Mouse (Mus musculus): Measurements from ENCODE around the gene Ttc21b. TPM values are rescaled to one million over a fixed set of nuclear protein-coding genes. Genes with fewer than 3 reads are reported as not detected.

Gene Ttc21b
- polyA plus RNA-seq, 1 experiment = 3.4 TPM

GRCm38 (mm10) chr2:66151436-66151835 is 105.0 kb downstream of the Ttc21b start:
- Histone ChIP-seq H3K4me3 (ENCODE audit: control insufficient read depth, insufficient read depth, low read length) (no peak overlapping the region), H3K27ac (ENCODE audit: control insufficient read depth, insufficient read depth, low read length) (no peak overlapping the region), H3K4me1 (replicated peaks; ENCODE audit: control insufficient read depth, insufficient read depth, low read length) (peaks cover 2% of the 10 kb centered on the region; the same call in 1 of the 2 replicates), H3K36me3 (ENCODE audit: control insufficient read depth, insufficient read depth, low read length) (no peaks in the 10 kb centered on the region), H3K27me3 (ENCODE audit: control insufficient read depth, insufficient read depth, low read length) (no peaks in the 10 kb centered on the region)
- WGBS = 86% methylated on average over 2 of the region's 2 CpGs
- no peak for TF ChIP-seq POLR2A (IDR thresholded peaks at IDR 0.05; ENCODE audit: control insufficient read depth, extremely low read depth, insufficient read depth, low read length, poor library complexity)
- TF ChIP-seq CTCF (IDR thresholded peaks at IDR 0.05; ENCODE audit: borderline replicate concordance, control insufficient read depth, extremely low read depth, insufficient read depth, low read length, poor library complexity) = no peak
- DNase-seq = no peak

- 88% methylated on average over 3 of the region's 3 CpGs for WGBS
- no peaks in the 10 kb centered on the region for H3K36me3 ChIP-seq (ENCODE audit: control insufficient read depth, insufficient read depth, low read length)
- no peak overlapping the region for H3K27ac ChIP-seq (ENCODE audit: control insufficient read depth, insufficient read depth, low read length)
- H3K27me3 ChIP-seq (ENCODE audit: control insufficient read depth, insufficient read depth, low read length) = no peaks in the 10 kb centered on the region
- peaks cover 2% of the 10 kb centered on the region; the same call in 1 of the 2 replicates for H3K4me1 ChIP-seq (replicated peaks; ENCODE audit: control insufficient read depth, insufficient read depth, low read length)
- no peak overlapping the region for H3K4me3 ChIP-seq (ENCODE audit: control insufficient read depth, insufficient read depth, low read length)
- DNase-seq = no peak
- no peak for TF ChIP-seq CTCF (IDR thresholded peaks at IDR 0.05; ENCODE audit: borderline replicate concordance, control insufficient read depth, extremely low read depth, insufficient read depth, low read length, poor library complexity)
- TF ChIP-seq POLR2A (IDR thresholded peaks at IDR 0.05; ENCODE audit: control insufficient read depth, extremely low read depth, insufficient read depth, low read length, poor library complexity) = no peak
Observed at GRCm38 (mm10) chr2:66150531-66150930, 105.9 kb downstream of the Ttc21b start.

- H3K4me1 ChIP-seq (replicated peaks; ENCODE audit: control insufficient read depth, insufficient read depth, low read length) = peaks cover 2% of the 10 kb centered on the region; the same call in 1 of the 2 replicates
- 14% methylated on average over 10 of the region's 10 CpGs for WGBS
- no peaks in the 10 kb centered on the region for H3K27me3 ChIP-seq (ENCODE audit: control insufficient read depth, insufficient read depth, low read length)
- no peak for DNase-seq
- H3K27ac ChIP-seq (ENCODE audit: control insufficient read depth, insufficient read depth, low read length) = no peak overlapping the region
- no peak for TF ChIP-seq CTCF (IDR thresholded peaks at IDR 0.05; ENCODE audit: borderline replicate concordance, control insufficient read depth, extremely low read depth, insufficient read depth, low read length, poor library complexity)
- TF ChIP-seq POLR2A (IDR thresholded peaks at IDR 0.05; ENCODE audit: control insufficient read depth, extremely low read depth, insufficient read depth, low read length, poor library complexity) = no peak
- H3K4me3 ChIP-seq (ENCODE audit: control insufficient read depth, insufficient read depth, low read length) = no peak overlapping the region
- no peaks in the 10 kb centered on the region for H3K36me3 ChIP-seq (ENCODE audit: control insufficient read depth, insufficient read depth, low read length)
Observed at GRCm38 (mm10) chr2:66148654-66149230, 107.7 kb downstream of the Ttc21b start.

- DNase-seq = no peak
- no peak overlapping the region for H3K27ac ChIP-seq (ENCODE audit: control insufficient read depth, insufficient read depth, low read length)
- H3K27me3 ChIP-seq (ENCODE audit: control insufficient read depth, insufficient read depth, low read length) = no peaks in the 10 kb centered on the region
- TF ChIP-seq POLR2A (IDR thresholded peaks at IDR 0.05; ENCODE audit: control insufficient read depth, extremely low read depth, insufficient read depth, low read length, poor library complexity) = no peak
- no peak for TF ChIP-seq CTCF (IDR thresholded peaks at IDR 0.05; ENCODE audit: borderline replicate concordance, control insufficient read depth, extremely low read depth, insufficient read depth, low read length, poor library complexity)
- WGBS = 90% methylated on average over 4 of the region's 4 CpGs
- no peak overlapping the region for H3K4me3 ChIP-seq (ENCODE audit: control insufficient read depth, insufficient read depth, low read length)
- H3K4me1 ChIP-seq (replicated peaks; ENCODE audit: control insufficient read depth, insufficient read depth, low read length) = peaks cover 2% of the 10 kb centered on the region; the same call in 1 of the 2 replicates
- H3K36me3 ChIP-seq (ENCODE audit: control insufficient read depth, insufficient read depth, low read length) = no peaks in the 10 kb centered on the region
Observed at GRCm38 (mm10) chr2:66146473-66146872, 109.9 kb downstream of the Ttc21b start.

- DNase-seq = no peak
- Histone ChIP-seq H3K27ac (ENCODE audit: control insufficient read depth, insufficient read depth, low read length) (no peak overlapping the region), H3K4me3 (ENCODE audit: control insufficient read depth, insufficient read depth, low read length) (no peak overlapping the region), H3K4me1 (replicated peaks; ENCODE audit: control insufficient read depth, insufficient read depth, low read length) (peaks cover 2% of the 10 kb centered on the region; the same call in 1 of the 2 replicates), H3K27me3 (ENCODE audit: control insufficient read depth, insufficient read depth, low read length) (no peaks in the 10 kb centered on the region), H3K36me3 (ENCODE audit: control insufficient read depth, insufficient read depth, low read length) (no peaks in the 10 kb centered on the region)
- 49% methylated on average over 5 of the region's 5 CpGs for WGBS
- TF ChIP-seq POLR2A (IDR thresholded peaks at IDR 0.05; ENCODE audit: control insufficient read depth, extremely low read depth, insufficient read depth, low read length, poor library complexity) = no peak
- TF ChIP-seq CTCF (IDR thresholded peaks at IDR 0.05; ENCODE audit: borderline replicate concordance, control insufficient read depth, extremely low read depth, insufficient read depth, low read length, poor library complexity) = no peak
Observed at GRCm38 (mm10) chr2:66144770-66145169, 111.6 kb downstream of the Ttc21b start.

GRCm38 (mm10) chr2:66143284-66143683 is 113.1 kb downstream of the Ttc21b start:
- Histone ChIP-seq H3K4me3 (ENCODE audit: control insufficient read depth, insufficient read depth, low read length) (no peak overlapping the region), H3K27me3 (ENCODE audit: control insufficient read depth, insufficient read depth, low read length) (no peaks in the 10 kb centered on the region), H3K36me3 (ENCODE audit: control insufficient read depth, insufficient read depth, low read length) (no peaks in the 10 kb centered on the region), H3K4me1 (replicated peaks; ENCODE audit: control insufficient read depth, insufficient read depth, low read length) (no peaks in the 10 kb centered on the region), H3K27ac (ENCODE audit: control insufficient read depth, insufficient read depth, low read length) (no peak overlapping the region)
- WGBS = 93% methylated on average over 4 of the region's 4 CpGs
- no peak for TF ChIP-seq POLR2A (IDR thresholded peaks at IDR 0.05; ENCODE audit: control insufficient read depth, extremely low read depth, insufficient read depth, low read length, poor library complexity)
- TF ChIP-seq CTCF (IDR thresholded peaks at IDR 0.05; ENCODE audit: borderline replicate concordance, control insufficient read depth, extremely low read depth, insufficient read depth, low read length, poor library complexity) = no peak
- DNase-seq = no peak

Measured in thymus, adult 2 months (tissue).